Mouse (Mus musculus): ENCODE results near the gene Rgs6. TPM values are rescaled to one million over a fixed set of nuclear protein-coding genes. Genes with fewer than 3 reads are reported as not detected.

Gene Rgs6
- polyA plus RNA-seq, 1 experiment from 2014 or later: 0.92 TPM

GRCm38 (mm10) chr12:82799892-82800291 lies 211.8 kb downstream of the Rgs6 start:
- no peaks in the 10 kb centered on the region for H3K4me1 ChIP-seq (ENCODE audit: control insufficient read depth, insufficient read depth, low read length)
- no peak for ATAC-seq (ENCODE audit: low FRiP score, low TSS enrichment)
- no peak overlapping the region for H3K4me3 ChIP-seq (ENCODE audit: low read length)
- H3K4me2 ChIP-seq (replicated peaks; ENCODE audit: low read depth, low read length): no peak overlapping the region
- no peak overlapping the region for H3K9ac ChIP-seq (ENCODE audit: low read depth, low read length)
- no peak overlapping the region for H3K27ac ChIP-seq (ENCODE audit: low read depth, low read length)
- 82% methylated on average over 6 of the region's 6 CpGs for WGBS
- no peaks in the 10 kb centered on the region for H3K27me3 ChIP-seq (ENCODE audit: control insufficient read depth, insufficient read depth, low read length)
- no peaks in the 10 kb centered on the region for H3K36me3 ChIP-seq (ENCODE audit: control insufficient read depth, insufficient read depth, low read length)
- H3K9me3 ChIP-seq (ENCODE audit: control insufficient read depth, low read length): no peaks in the 10 kb centered on the region

- WGBS: 87% methylated on average over 6 of the region's 6 CpGs
- Histone ChIP-seq H3K4me2 (replicated peaks; ENCODE audit: low read depth, low read length) (no peak overlapping the region), H3K4me1 (ENCODE audit: control insufficient read depth, insufficient read depth, low read length) (no peaks in the 10 kb centered on the region)
These were observed 213.6 kb downstream of the Rgs6 start for GRCm38 (mm10) chr12:82801736-82802135.

GRCm38 (mm10) chr12:82802711-82803110 lies 214.6 kb downstream of the Rgs6 start:
- H3K4me3 ChIP-seq (ENCODE audit: low read length): no peak overlapping the region
- no peaks in the 10 kb centered on the region for H3K4me1 ChIP-seq (ENCODE audit: control insufficient read depth, insufficient read depth, low read length)
- no peaks in the 10 kb centered on the region for H3K36me3 ChIP-seq (ENCODE audit: control insufficient read depth, insufficient read depth, low read length)
- H3K4me2 ChIP-seq (replicated peaks; ENCODE audit: low read depth, low read length): no peak overlapping the region
- no peaks in the 10 kb centered on the region for H3K9me3 ChIP-seq (ENCODE audit: control insufficient read depth, low read length)
- no peak overlapping the region for H3K9ac ChIP-seq (ENCODE audit: low read depth, low read length)
- WGBS: 76% methylated on average over 5 of the region's 5 CpGs
- H3K27me3 ChIP-seq (ENCODE audit: control insufficient read depth, insufficient read depth, low read length): no peaks in the 10 kb centered on the region
- H3K27ac ChIP-seq (ENCODE audit: low read depth, low read length): no peak overlapping the region
- ATAC-seq (ENCODE audit: low FRiP score, low TSS enrichment): no peak

More at GRCm38 (mm10) chr12:82801736-82802135, 213.6 kb downstream of the Rgs6 start:
- H3K9ac ChIP-seq (ENCODE audit: low read depth, low read length): no peak overlapping the region
- no peak for ATAC-seq (ENCODE audit: low FRiP score, low TSS enrichment)
- H3K27me3 ChIP-seq (ENCODE audit: control insufficient read depth, insufficient read depth, low read length): no peaks in the 10 kb centered on the region
- H3K9me3 ChIP-seq (ENCODE audit: control insufficient read depth, low read length): no peaks in the 10 kb centered on the region
- H3K4me3 ChIP-seq (ENCODE audit: low read length): no peak overlapping the region
- H3K27ac ChIP-seq (ENCODE audit: low read depth, low read length): no peak overlapping the region
- H3K36me3 ChIP-seq (ENCODE audit: control insufficient read depth, insufficient read depth, low read length): no peaks in the 10 kb centered on the region

- Histone ChIP-seq H3K9ac (ENCODE audit: low read depth, low read length) (no peak overlapping the region), H3K27me3 (ENCODE audit: control insufficient read depth, insufficient read depth, low read length) (no peaks in the 10 kb centered on the region), H3K9me3 (ENCODE audit: control insufficient read depth, low read length) (no peaks in the 10 kb centered on the region), H3K4me1 (ENCODE audit: control insufficient read depth, insufficient read depth, low read length) (no peaks in the 10 kb centered on the region), H3K27ac (ENCODE audit: low read depth, low read length) (no peak overlapping the region), H3K4me2 (replicated peaks; ENCODE audit: low read depth, low read length) (no peak overlapping the region), H3K36me3 (ENCODE audit: control insufficient read depth, insufficient read depth, low read length) (no peaks in the 10 kb centered on the region), H3K4me3 (ENCODE audit: low read length) (no peak overlapping the region)
- ATAC-seq (ENCODE audit: low FRiP score, low TSS enrichment): no peak
- 95% methylated on average over 4 of the region's 4 CpGs for WGBS
These were observed 217.1 kb downstream of the Rgs6 start for GRCm38 (mm10) chr12:82805167-82805566.

GRCm38 (mm10) chr12:82810631-82811030 lies 222.5 kb downstream of the Rgs6 start:
- no peaks in the 10 kb centered on the region for H3K27me3 ChIP-seq (ENCODE audit: control insufficient read depth, insufficient read depth, low read length)
- H3K9me3 ChIP-seq (ENCODE audit: control insufficient read depth, low read length): no peaks in the 10 kb centered on the region
- WGBS: 92% methylated on average over 3 of the region's 3 CpGs
- no peaks in the 10 kb centered on the region for H3K4me1 ChIP-seq (ENCODE audit: control insufficient read depth, insufficient read depth, low read length)
- H3K4me3 ChIP-seq (ENCODE audit: low read length): no peak overlapping the region
- ATAC-seq (ENCODE audit: low FRiP score, low TSS enrichment): no peak
- H3K4me2 ChIP-seq (replicated peaks; ENCODE audit: low read depth, low read length): no peak overlapping the region
- H3K36me3 ChIP-seq (ENCODE audit: control insufficient read depth, insufficient read depth, low read length): no peaks in the 10 kb centered on the region
- H3K9ac ChIP-seq (ENCODE audit: low read depth, low read length): no peak overlapping the region
- no peak overlapping the region for H3K27ac ChIP-seq (ENCODE audit: low read depth, low read length)

GRCm38 (mm10) chr12:82815982-82816381 lies 227.9 kb downstream of the Rgs6 start:
- H3K27me3 ChIP-seq (ENCODE audit: control insufficient read depth, insufficient read depth, low read length): no peaks in the 10 kb centered on the region
- H3K9ac ChIP-seq (ENCODE audit: low read depth, low read length): no peak overlapping the region
- no peak for ATAC-seq (ENCODE audit: low FRiP score, low TSS enrichment)
- no peak overlapping the region for H3K4me2 ChIP-seq (replicated peaks; ENCODE audit: low read depth, low read length)
- no peak overlapping the region for H3K4me3 ChIP-seq (ENCODE audit: low read length)
- no peaks in the 10 kb centered on the region for H3K9me3 ChIP-seq (ENCODE audit: control insufficient read depth, low read length)
- H3K27ac ChIP-seq (ENCODE audit: low read depth, low read length): no peak overlapping the region
- no peaks in the 10 kb centered on the region for H3K4me1 ChIP-seq (ENCODE audit: control insufficient read depth, insufficient read depth, low read length)
- WGBS: 97% methylated on average over 2 of the region's 2 CpGs
- no peaks in the 10 kb centered on the region for H3K36me3 ChIP-seq (ENCODE audit: control insufficient read depth, insufficient read depth, low read length)

GRCm38 (mm10) chr12:82819328-82819727 lies 231.2 kb downstream of the Rgs6 start:
- WGBS: 81% methylated on average over 6 of the region's 6 CpGs
- no peaks in the 10 kb centered on the region for H3K9me3 ChIP-seq (ENCODE audit: control insufficient read depth, low read length)

GRCm38 (mm10) chr12:82819991-82820390 lies 231.9 kb downstream of the Rgs6 start:
- Histone ChIP-seq H3K4me3 (ENCODE audit: low read length) (no peak overlapping the region), H3K27ac (ENCODE audit: low read depth, low read length) (no peak overlapping the region), H3K4me1 (ENCODE audit: control insufficient read depth, insufficient read depth, low read length) (no peaks in the 10 kb centered on the region), H3K9me3 (ENCODE audit: control insufficient read depth, low read length) (no peaks in the 10 kb centered on the region), H3K36me3 (ENCODE audit: control insufficient read depth, insufficient read depth, low read length) (no peaks in the 10 kb centered on the region), H3K9ac (ENCODE audit: low read depth, low read length) (no peak overlapping the region), H3K27me3 (ENCODE audit: control insufficient read depth, insufficient read depth, low read length) (no peaks in the 10 kb centered on the region), H3K4me2 (replicated peaks; ENCODE audit: low read depth, low read length) (no peak overlapping the region)
- WGBS: 87% methylated on average over 6 of the region's 6 CpGs
- ATAC-seq (ENCODE audit: low FRiP score, low TSS enrichment): no peak

More at GRCm38 (mm10) chr12:82819328-82819727, 231.2 kb downstream of the Rgs6 start:
- Histone ChIP-seq H3K4me2 (replicated peaks; ENCODE audit: low read depth, low read length) (no peak overlapping the region), H3K4me1 (ENCODE audit: control insufficient read depth, insufficient read depth, low read length) (no peaks in the 10 kb centered on the region), H3K4me3 (ENCODE audit: low read length) (no peak overlapping the region), H3K27me3 (ENCODE audit: control insufficient read depth, insufficient read depth, low read length) (no peaks in the 10 kb centered on the region), H3K36me3 (ENCODE audit: control insufficient read depth, insufficient read depth, low read length) (no peaks in the 10 kb centered on the region), H3K27ac (ENCODE audit: low read depth, low read length) (no peak overlapping the region), H3K9ac (ENCODE audit: low read depth, low read length) (no peak overlapping the region)
- ATAC-seq (ENCODE audit: low FRiP score, low TSS enrichment): no peak

- Histone ChIP-seq H3K4me3 (ENCODE audit: low read length) (no peak overlapping the region), H3K4me1 (ENCODE audit: control insufficient read depth, insufficient read depth, low read length) (no peaks in the 10 kb centered on the region), H3K9ac (ENCODE audit: low read depth, low read length) (no peak overlapping the region), H3K27ac (ENCODE audit: low read depth, low read length) (no peak overlapping the region), H3K36me3 (ENCODE audit: control insufficient read depth, insufficient read depth, low read length) (no peaks in the 10 kb centered on the region), H3K4me2 (replicated peaks; ENCODE audit: low read depth, low read length) (no peak overlapping the region), H3K27me3 (ENCODE audit: control insufficient read depth, insufficient read depth, low read length) (no peaks in the 10 kb centered on the region), H3K9me3 (ENCODE audit: control insufficient read depth, low read length) (no peaks in the 10 kb centered on the region)
- no peak for ATAC-seq (ENCODE audit: low FRiP score, low TSS enrichment)
- WGBS: 71% methylated on average over 3 of the region's 3 CpGs
These were observed 234.9 kb downstream of the Rgs6 start for GRCm38 (mm10) chr12:82822821-82823620.

All from kidney, embryonic 14.5 days (tissue).